Mouse (Mus musculus): ENCODE data around the gene Zbtb16. TPM values are rescaled to one million over a fixed set of nuclear protein-coding genes. Genes with fewer than 3 reads are reported as not detected.

Zbtb16 gene
- polyA plus RNA-seq, 1 experiment from 2014 or later: 9.7 TPM

DNA sequence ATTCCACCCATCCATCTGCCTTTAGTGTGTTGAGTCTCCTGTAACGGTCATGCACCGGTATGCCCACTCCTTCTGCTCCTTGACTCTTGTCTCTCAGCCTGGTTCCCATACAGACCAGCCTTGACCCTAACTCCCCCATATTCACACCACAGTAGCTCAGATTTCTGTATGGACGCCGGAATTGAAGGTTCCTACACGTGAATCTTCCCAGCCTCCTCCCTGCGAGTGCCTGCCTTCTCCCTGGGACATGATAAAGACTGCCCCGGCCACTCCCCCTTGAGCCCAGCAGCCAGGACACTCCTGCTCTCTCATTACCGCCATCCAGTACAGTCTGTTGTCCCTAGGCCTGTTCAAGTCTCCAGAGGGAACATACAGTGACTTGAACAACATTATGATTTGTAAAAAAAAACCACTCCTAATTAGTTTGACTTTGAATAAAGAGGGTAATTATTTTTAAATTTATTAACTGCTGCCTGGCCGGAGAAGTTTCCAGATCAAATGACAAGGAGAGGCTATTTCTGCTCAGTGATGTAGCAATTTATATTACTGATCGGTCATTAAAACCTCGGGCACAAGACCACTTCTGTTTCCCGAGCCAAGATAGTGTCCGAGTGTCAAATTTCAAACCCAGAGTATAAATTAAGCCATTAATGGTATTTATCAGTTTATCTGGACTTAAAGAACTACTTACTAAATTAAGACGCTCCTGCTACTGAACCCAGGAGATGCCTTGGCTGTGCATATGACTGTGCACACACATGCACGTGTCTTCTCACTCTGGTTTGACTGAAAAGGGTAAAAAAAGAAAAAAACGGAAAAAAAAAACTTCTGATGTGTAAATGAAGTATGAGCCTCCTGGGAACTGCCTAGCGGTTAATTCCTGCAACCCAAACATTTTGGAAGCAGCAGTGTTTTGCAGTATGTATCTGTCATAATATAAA lies 125.4 kb downstream of the Zbtb16 start:
- Histone ChIP-seq H3K27me3 (replicated peaks) (no peaks in the 10 kb centered on the region), H3K36me3 (no peaks in the 10 kb centered on the region), H3K4me2 (no peak overlapping the region), H3K4me1 (peaks cover 22% of the 10 kb centered on the region), H3K9me3 (replicated peaks) (no peaks in the 10 kb centered on the region), H3K4me3 (replicated peaks) (no peak overlapping the region), H3K27ac (replicated peaks) (no peak overlapping the region), H3K9ac (replicated peaks) (no peak overlapping the region)
- WGBS: 28% methylated on average over 17 of the region's 17 CpGs
- ATAC-seq (ENCODE audit: low FRiP score): no peak; the same call in 1 of the 2 replicates

DNA sequence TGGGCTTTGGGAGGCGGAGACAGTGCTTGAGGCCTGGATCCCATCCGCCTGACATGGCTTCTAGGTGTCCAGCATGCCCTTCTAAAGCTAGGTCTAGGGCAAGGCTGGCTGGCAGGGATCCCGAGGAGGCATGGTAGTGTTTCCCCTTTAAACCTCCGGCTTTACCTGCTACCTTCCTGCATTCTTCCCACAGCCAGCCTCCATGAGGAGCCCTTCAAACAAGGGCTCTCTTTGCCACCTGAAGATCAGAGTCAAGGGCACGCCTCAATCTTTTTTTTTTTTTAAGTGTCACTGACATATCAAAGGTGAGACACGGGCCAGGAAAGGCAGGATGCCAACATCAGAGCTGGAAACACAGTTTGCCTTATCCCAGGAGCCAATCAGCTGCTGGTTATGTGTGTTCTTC lies 128.2 kb downstream of the Zbtb16 start:
- Histone ChIP-seq H3K4me2 (no peak overlapping the region), H3K27ac (replicated peaks) (no peak overlapping the region), H3K9me3 (replicated peaks) (no peaks in the 10 kb centered on the region), H3K4me3 (replicated peaks) (no peak overlapping the region), H3K36me3 (no peaks in the 10 kb centered on the region), H3K27me3 (replicated peaks) (no peaks in the 10 kb centered on the region), H3K4me1 (peaks cover 24% of the 10 kb centered on the region), H3K9ac (replicated peaks) (no peak overlapping the region)
- ATAC-seq (ENCODE audit: low FRiP score): no peak
- WGBS: 93% methylated on average over 6 of the region's 6 CpGs

DNA sequence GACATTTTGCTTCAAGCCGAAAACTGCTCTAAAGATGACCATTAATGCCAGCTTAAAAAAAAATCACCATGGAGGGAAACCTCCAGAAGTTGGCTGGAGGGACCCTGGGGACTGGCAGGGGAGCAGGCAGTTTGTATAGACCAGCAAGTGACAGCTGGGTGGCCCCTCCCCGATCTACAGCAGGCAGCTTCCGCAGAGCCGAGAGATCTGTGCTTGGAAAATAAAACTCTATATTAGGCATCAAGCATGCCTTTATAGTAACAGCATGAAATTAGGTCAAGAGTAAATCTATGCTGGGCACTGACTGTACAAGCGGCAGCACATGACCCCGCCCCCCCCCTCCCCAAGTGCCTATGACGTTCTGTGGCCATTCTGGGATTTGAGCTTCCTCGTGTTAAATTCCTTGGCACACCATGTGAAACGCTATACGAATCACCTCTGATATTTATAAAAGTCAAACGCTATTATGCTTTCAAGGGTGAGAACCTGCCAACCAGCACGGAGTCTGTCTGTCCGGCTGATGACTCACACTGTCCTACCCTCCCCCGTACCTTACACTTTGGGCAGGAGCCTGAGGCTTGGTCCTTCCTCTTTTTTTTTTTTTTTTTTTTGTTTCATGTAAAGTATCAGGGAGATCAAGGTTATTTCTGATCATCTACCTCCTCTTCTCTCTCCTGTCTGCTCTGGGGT lies 128.7 kb downstream of the Zbtb16 start:
- no peaks in the 10 kb centered on the region for H3K36me3 ChIP-seq
- H3K4me2 ChIP-seq: no peak overlapping the region
- no peak overlapping the region for H3K9ac ChIP-seq (replicated peaks)
- H3K4me1 ChIP-seq: peaks cover 24% of the 10 kb centered on the region
- no peaks in the 10 kb centered on the region for H3K9me3 ChIP-seq (replicated peaks)
- H3K27ac ChIP-seq (replicated peaks): no peak overlapping the region
- WGBS: 59% methylated on average over 14 of the region's 14 CpGs
- no peak overlapping the region for H3K4me3 ChIP-seq (replicated peaks)
- no peaks in the 10 kb centered on the region for H3K27me3 ChIP-seq (replicated peaks)
- no peak for ATAC-seq (ENCODE audit: low FRiP score)

DNA sequence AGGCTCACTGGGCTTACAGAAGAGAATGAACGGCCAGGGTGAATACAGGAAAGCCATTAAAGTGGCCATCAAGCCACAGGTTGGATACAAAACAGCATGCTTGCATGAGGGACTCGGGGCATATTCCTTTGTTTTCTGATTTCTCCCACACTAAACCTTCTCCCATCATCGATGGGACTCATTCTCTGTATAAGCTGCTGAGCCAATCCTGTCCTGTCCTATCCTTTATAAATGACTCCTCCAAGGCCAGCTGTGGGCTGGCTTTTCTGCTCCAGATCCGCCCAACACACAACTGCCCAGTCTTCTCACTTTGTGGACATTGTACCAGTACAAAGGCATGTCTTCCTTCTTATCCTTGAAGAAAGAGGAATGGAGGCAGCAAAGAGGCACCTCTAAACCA lies 134.7 kb downstream of the Zbtb16 start:
- H3K4me2 ChIP-seq: no peak overlapping the region
- ATAC-seq (ENCODE audit: low FRiP score): no peak
- H3K4me1 ChIP-seq: peaks cover 21% of the 10 kb centered on the region
- H3K4me3 ChIP-seq (replicated peaks): no peak overlapping the region
- H3K27ac ChIP-seq (replicated peaks): 0 out of 2 replicates have a peak overlapping the region, but pooled peaks have one; percentile 18
- no peak overlapping the region for H3K9ac ChIP-seq (replicated peaks)
- 49% methylated on average over 4 of the region's 4 CpGs for WGBS
- H3K36me3 ChIP-seq: no peaks in the 10 kb centered on the region
- 0 out of 2 replicates have a peak, but pooled peaks cover 6% of the 10 kb centered on the region for H3K27me3 ChIP-seq (replicated peaks)
- no peaks in the 10 kb centered on the region for H3K9me3 ChIP-seq (replicated peaks)

DNA sequence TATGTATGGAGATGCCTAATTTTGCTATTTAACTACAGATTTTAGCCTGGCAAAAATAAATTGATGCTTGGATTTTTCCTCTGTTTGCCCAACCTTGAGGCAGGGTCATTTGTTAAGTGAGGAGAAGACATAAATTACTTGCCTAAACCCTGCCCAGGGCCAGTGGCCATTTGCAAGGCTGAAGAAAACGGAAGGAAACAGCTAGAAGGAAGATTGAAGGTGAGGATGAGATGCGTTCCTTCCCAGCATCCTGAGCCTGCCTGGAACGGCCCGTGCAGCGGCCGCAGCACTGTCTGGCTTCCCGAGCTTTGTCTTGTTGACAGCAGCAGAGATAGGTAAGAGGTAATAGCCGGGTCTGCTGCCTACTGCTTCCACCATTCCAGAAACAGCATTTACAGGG lies 135.2 kb downstream of the Zbtb16 start:
- Histone ChIP-seq H3K4me3 (replicated peaks) (no peak overlapping the region), H3K4me2 (no peak overlapping the region), H3K9me3 (replicated peaks) (no peaks in the 10 kb centered on the region), H3K9ac (replicated peaks) (no peak overlapping the region), H3K27ac (replicated peaks) (0 out of 2 replicates have a peak overlapping the region, but pooled peaks have one; percentile 18), H3K4me1 (peaks cover 25% of the 10 kb centered on the region), H3K36me3 (no peaks in the 10 kb centered on the region), H3K27me3 (replicated peaks) (peaks cover 9% of the 10 kb centered on the region; the same call in 1 of the 2 replicates)
- ATAC-seq (ENCODE audit: low FRiP score): no peak
- WGBS: 42% methylated on average over 8 of the region's 8 CpGs

DNA sequence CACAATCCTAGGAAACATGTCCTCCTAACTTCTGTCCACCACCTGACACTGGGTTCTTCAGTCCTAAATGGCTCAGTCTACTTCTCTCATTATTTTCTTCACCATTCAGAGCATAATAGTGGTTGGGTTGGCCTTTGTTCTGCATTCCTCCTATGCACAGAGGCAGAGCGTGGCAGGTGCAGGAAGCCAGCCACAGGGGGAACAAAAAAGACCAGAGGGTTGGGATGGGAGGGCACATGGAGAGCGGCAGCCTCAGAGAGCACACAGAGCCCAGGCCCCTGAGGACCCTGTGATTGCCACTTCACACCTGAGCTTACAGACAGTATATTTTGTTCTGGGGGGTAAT lies 138.6 kb downstream of the Zbtb16 start:
- H3K9me3 ChIP-seq (replicated peaks): no peaks in the 10 kb centered on the region
- H3K27ac ChIP-seq (replicated peaks): no peak overlapping the region
- peaks cover 31% of the 10 kb centered on the region for H3K4me1 ChIP-seq
- H3K4me2 ChIP-seq: no peak overlapping the region
- no peak overlapping the region for H3K9ac ChIP-seq (replicated peaks)
- H3K4me3 ChIP-seq (replicated peaks): no peak overlapping the region
- no peaks in the 10 kb centered on the region for H3K36me3 ChIP-seq
- peaks cover 24% of the 10 kb centered on the region; the same call in 1 of the 2 replicates for H3K27me3 ChIP-seq (replicated peaks)
- 39% methylated on average over 2 of the region's 2 CpGs for WGBS
- no peak for ATAC-seq (ENCODE audit: low FRiP score)

DNA sequence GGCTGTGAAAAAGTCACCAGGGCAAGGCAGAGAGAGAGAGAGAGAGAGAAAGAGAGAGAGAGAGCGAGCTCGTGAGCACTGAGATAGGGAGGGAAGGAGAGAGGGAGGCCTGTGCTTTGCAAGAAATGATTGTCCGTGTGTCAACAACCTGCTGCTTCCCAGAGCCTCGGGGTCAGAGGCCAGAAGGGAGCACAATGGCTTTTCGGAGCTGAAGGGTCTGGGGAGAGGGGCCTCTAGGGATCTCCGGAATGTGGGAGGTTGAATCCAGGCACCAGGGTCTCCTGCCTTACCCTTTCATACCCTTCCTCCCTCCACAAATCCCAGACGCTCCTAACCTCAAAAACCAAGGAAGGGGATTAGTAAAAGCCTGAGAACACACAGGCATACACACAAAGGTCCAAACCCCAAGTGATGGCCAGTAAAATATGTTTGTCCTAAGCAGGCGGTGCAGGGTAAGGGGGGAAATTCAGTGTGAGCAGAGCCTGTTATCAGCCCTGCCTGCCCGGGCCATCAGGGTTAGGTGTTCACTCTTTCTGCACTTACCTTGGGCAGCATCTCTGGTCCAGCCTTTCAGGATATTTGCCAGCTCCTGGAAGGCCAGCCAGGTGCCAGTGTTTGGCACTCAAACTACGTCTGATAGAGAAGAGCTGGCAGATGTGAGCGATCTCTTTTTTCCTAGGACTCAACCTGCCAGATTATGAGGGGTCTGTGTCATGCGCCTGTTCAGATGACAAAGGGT lies 139.1 kb downstream of the Zbtb16 start:
- H3K9me3 ChIP-seq (replicated peaks): no peaks in the 10 kb centered on the region
- H3K4me3 ChIP-seq (replicated peaks): no peak overlapping the region
- H3K4me2 ChIP-seq: no peak overlapping the region
- no peak overlapping the region for H3K27ac ChIP-seq (replicated peaks)
- ATAC-seq (ENCODE audit: low FRiP score): no peak
- no peak overlapping the region for H3K9ac ChIP-seq (replicated peaks)
- H3K4me1 ChIP-seq: peaks cover 31% of the 10 kb centered on the region
- H3K36me3 ChIP-seq: no peaks in the 10 kb centered on the region
- H3K27me3 ChIP-seq (replicated peaks): peaks cover 24% of the 10 kb centered on the region; the same call in 1 of the 2 replicates
- 41% methylated on average over 12 of the region's 12 CpGs for WGBS

DNA sequence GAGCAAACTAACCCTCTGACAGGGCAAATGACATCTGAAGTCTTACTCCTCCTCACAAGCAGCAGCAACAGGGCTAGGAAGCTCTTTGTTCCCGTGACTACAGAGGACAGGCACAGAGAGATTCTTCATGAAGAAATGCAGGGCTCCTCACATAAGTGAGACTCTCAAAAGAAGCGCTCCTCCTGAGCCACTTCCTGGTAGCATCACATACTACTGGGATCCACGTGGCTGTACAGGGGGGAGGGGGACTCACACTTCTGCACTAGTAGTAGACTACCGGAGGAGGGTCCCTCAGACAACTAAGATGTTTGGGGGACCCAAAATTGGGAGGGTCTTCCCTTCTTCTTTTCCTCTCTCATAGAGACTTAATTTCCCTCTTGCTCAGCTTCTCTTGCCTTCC lies 139.7 kb downstream of the Zbtb16 start:
- Histone ChIP-seq H3K4me1 (peaks cover 31% of the 10 kb centered on the region), H3K27ac (replicated peaks) (no peak overlapping the region), H3K27me3 (replicated peaks) (peaks cover 24% of the 10 kb centered on the region; the same call in 1 of the 2 replicates), H3K4me3 (replicated peaks) (no peak overlapping the region), H3K9me3 (replicated peaks) (no peaks in the 10 kb centered on the region), H3K4me2 (no peak overlapping the region), H3K36me3 (no peaks in the 10 kb centered on the region), H3K9ac (replicated peaks) (no peak overlapping the region)
- WGBS: 40% methylated on average over 4 of the region's 4 CpGs
- ATAC-seq (ENCODE audit: low FRiP score): no peak

DNA sequence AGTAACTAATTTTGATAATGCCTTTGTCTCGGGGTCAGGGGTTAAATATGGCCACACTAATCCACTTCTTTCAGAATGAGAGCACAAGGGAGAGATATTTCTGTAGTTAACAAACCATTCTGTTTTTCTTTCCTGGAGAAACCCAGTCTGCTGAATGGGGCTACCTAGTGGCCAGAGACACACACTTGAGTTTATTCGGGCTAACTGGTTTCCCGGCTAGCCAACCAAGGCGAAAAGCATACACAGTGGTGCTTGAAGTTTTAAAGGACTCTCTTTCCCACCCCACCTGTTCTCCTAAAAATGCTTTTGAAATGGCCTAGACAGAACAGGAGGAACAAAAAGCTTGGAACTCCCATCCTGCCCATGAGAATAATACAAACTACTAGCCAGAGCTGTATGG lies 140.2 kb downstream of the Zbtb16 start:
- no peak for ATAC-seq (ENCODE audit: low FRiP score)
- no peak overlapping the region for H3K27ac ChIP-seq (replicated peaks)
- peaks cover 24% of the 10 kb centered on the region; the same call in 1 of the 2 replicates for H3K27me3 ChIP-seq (replicated peaks)
- no peaks in the 10 kb centered on the region for H3K9me3 ChIP-seq (replicated peaks)
- WGBS: 72% methylated on average over 4 of the region's 4 CpGs
- H3K4me3 ChIP-seq (replicated peaks): no peak overlapping the region
- no peak overlapping the region for H3K4me2 ChIP-seq
- peaks cover 27% of the 10 kb centered on the region for H3K4me1 ChIP-seq
- H3K9ac ChIP-seq (replicated peaks): no peak overlapping the region
- H3K36me3 ChIP-seq: no peaks in the 10 kb centered on the region

DNA sequence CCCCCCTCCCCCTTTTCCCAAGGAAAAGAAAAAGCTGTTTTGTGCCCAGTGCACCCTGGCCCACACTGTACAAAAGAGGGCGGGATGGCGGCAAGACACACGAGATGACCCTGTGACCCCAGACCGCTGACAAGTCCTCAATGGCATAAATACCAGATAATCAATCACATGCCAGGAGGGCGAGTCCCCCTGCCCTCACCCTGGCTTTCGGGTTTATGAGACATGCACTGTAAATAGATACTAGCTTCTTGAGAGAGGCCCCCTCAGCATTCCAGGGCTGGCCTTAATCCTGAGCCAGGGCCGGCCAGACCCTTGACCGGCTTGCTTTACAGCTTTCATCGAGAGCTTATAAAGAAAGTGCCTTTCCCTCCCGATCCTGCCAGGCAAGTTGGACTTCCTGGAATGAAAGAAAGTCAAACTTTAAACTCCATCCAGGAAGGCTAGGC lies 141.4 kb downstream of the Zbtb16 start:
- Histone ChIP-seq H3K4me2 (no peak overlapping the region), H3K9me3 (replicated peaks) (no peaks in the 10 kb centered on the region), H3K27me3 (replicated peaks) (peaks cover 24% of the 10 kb centered on the region; the same call in 1 of the 2 replicates), H3K4me1 (peaks cover 21% of the 10 kb centered on the region), H3K4me3 (replicated peaks) (no peak overlapping the region), H3K36me3 (no peaks in the 10 kb centered on the region), H3K9ac (replicated peaks) (no peak overlapping the region), H3K27ac (replicated peaks) (no peak overlapping the region)
- no peak for ATAC-seq (ENCODE audit: low FRiP score)
- WGBS: 14% methylated on average over 10 of the region's 10 CpGs

DNA sequence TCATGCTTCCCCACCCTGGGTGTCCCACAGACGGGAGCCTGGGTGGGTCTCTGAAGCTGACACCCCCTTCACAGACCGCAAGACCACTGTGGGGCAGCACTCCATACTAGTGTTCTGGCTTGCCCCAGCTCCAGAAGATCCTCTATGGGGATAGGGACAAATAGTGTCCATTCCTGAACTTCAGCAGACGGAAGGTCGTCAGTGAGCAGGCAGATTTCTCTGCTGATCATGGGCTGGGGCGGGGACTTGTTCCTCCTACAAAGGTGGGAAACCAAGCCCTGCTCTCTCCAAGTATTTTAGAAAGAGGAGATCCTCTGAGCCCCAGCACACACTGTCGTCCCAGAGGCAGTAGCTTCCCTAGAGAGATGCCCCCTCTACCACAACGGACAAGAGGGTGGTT lies 142.3 kb downstream of the Zbtb16 start:
- Histone ChIP-seq H3K36me3 (no peaks in the 10 kb centered on the region), H3K4me1 (peaks cover 21% of the 10 kb centered on the region), H3K9ac (replicated peaks) (no peak overlapping the region), H3K4me2 (no peak overlapping the region), H3K4me3 (replicated peaks) (no peak overlapping the region), H3K9me3 (replicated peaks) (no peaks in the 10 kb centered on the region), H3K27ac (replicated peaks) (no peak overlapping the region), H3K27me3 (replicated peaks) (peaks cover 21% of the 10 kb centered on the region; the same call in 1 of the 2 replicates)
- ATAC-seq (ENCODE audit: low FRiP score): no peak
- 52% methylated on average over 7 of the region's 7 CpGs for WGBS
